Mouse (Mus musculus) midbrain, embryonic 12.5 days (tissue): ENCODE measurements at regions not wholly inside any gene's neighbourhood (a gene's known extent, or its start where the extent isn't known, plus 50 kb on each side); places are given as distances from the start of the nearest gene placed in this dataset.
A peak's percentile ranks its signal among the peaks of the same experiment; 100 is the strongest.

ENCODE experiments used
- ATAC-seq: fragments of 200-750 bp; cut with Nextera tagmentation; 2 replicates; pipeline ENCODE4 v1.8.0; 2017; ENCODE audit warnings: low read depth, moderate TSS enrichment, moderate library complexity; ENCODE audit not compliant: low FRiP score
- H3K27ac ChIP-seq: fragments of 300-500 bp; sonication (generic); replicated peaks from 2 replicates; pipeline ENCODE4 v1.5.1; 2016; ENCODE audit warnings: mild to moderate bottlenecking
- H3K27me3 ChIP-seq: fragments of 300-500 bp; sonication (generic); 2 replicates; pipeline ENCODE4 v1.6.1; 2016; ENCODE audit warnings: mild to moderate bottlenecking
- H3K36me3 ChIP-seq: fragments of 300-500 bp; sonication (generic); 2 replicates; pipeline ENCODE4 v1.6.1; 2016
- H3K4me1 ChIP-seq: fragments of 300-500 bp; sonication (generic); 2 replicates; pipeline ENCODE4 v1.6.1; 2016
- H3K4me2 ChIP-seq: fragments of 300-500 bp; sonication (generic); replicated peaks from 2 replicates; pipeline ENCODE4 v1.6.1; 2016; ENCODE audit warnings: mild to moderate bottlenecking, moderate library complexity
- H3K4me3 ChIP-seq: fragments of 300-500 bp; sonication (generic); 2 replicates; pipeline ENCODE4 v1.5.1; 2016; ENCODE audit warnings: mild to moderate bottlenecking
- H3K9ac ChIP-seq: fragments of 300-500 bp; sonication (generic); replicated peaks from 2 replicates; pipeline ENCODE4 v1.6.1; 2016; ENCODE audit warnings: mild to moderate bottlenecking, moderate library complexity
- H3K9me3 ChIP-seq: fragments of 300-500 bp; sonication (generic); 2 replicates; pipeline ENCODE4 v1.6.1; 2016; ENCODE audit warnings: mild to moderate bottlenecking
- WGBS: fragments of 180-500 bp; shearing (Covaris S2); methylation state at CpG from one replicate; pipeline ENCODE4 v1.1.7; 2016; 5-methylcytosine and 5-hydroxymethylcytosine counted together

GRCm38 (mm10) chr3:146337429-146337828 is 67.0 kb upstream of the Ssx2ip start:
- H3K4me1 ChIP-seq = peaks cover 26% of the 10 kb centered on the region
- H3K9ac ChIP-seq = no peak overlapping the region
- H3K27me3 ChIP-seq = no peaks in the 10 kb centered on the region
- H3K9me3 ChIP-seq = no peaks in the 10 kb centered on the region
- H3K4me2 ChIP-seq = peak overlapping the region; percentile 41
- peak overlapping the region; percentile 75 for H3K27ac ChIP-seq
- ATAC-seq = no peak
- 72% methylated on average over 3 of the region's 3 CpGs for WGBS
- no peaks in the 10 kb centered on the region for H3K36me3 ChIP-seq
- H3K4me3 ChIP-seq = no peak overlapping the region

- no peaks in the 10 kb centered on the region for H3K9me3 ChIP-seq
- peak overlapping the region; percentile 75 for H3K27ac ChIP-seq
- 6% methylated on average over 7 of the region's 7 CpGs for WGBS
- peak overlapping the region; percentile 41; the same call in 1 of the 2 replicates for H3K9ac ChIP-seq
- H3K27me3 ChIP-seq = peaks cover under 1% of the 10 kb centered on the region; the same call in 1 of the 2 replicates
- H3K36me3 ChIP-seq = no peaks in the 10 kb centered on the region
- peak overlapping the region; percentile 41 for H3K4me2 ChIP-seq
- peak; percentile 88 for ATAC-seq
- peaks cover 26% of the 10 kb centered on the region for H3K4me1 ChIP-seq
- no peak overlapping the region; the same call in 1 of the 2 replicates for H3K4me3 ChIP-seq
Observed at GRCm38 (mm10) chr3:146337861-146338281, 66.6 kb upstream of the Ssx2ip start.

- peak; percentile 35; the same call in 1 of the 2 replicates for ATAC-seq
- no peaks in the 10 kb centered on the region for H3K9me3 ChIP-seq
- H3K27me3 ChIP-seq = peaks cover 3% of the 10 kb centered on the region; the same call in 1 of the 2 replicates
- H3K4me3 ChIP-seq = no peak overlapping the region
- H3K4me2 ChIP-seq = peak overlapping the region; percentile 41; the same call in 1 of the 2 replicates
- no peak overlapping the region for H3K9ac ChIP-seq
- 75% methylated on average over 9 of the region's 9 CpGs for WGBS
- peak overlapping the region; percentile 75 for H3K27ac ChIP-seq
- H3K36me3 ChIP-seq = no peaks in the 10 kb centered on the region
- peaks cover 26% of the 10 kb centered on the region for H3K4me1 ChIP-seq
Observed at GRCm38 (mm10) chr3:146338445-146338844, 66.0 kb upstream of the Ssx2ip start.

GRCm38 (mm10) chr3:146340316-146341055 is 64.0 kb upstream of the Ssx2ip start:
- H3K27me3 ChIP-seq = peaks cover 3% of the 10 kb centered on the region; the same call in 1 of the 2 replicates
- 82% methylated on average over 12 of the region's 12 CpGs for WGBS
- ATAC-seq = no peak
- no peak overlapping the region for H3K4me2 ChIP-seq
- H3K4me3 ChIP-seq = no peak overlapping the region
- no peak overlapping the region for H3K27ac ChIP-seq
- no peak overlapping the region for H3K9ac ChIP-seq
- H3K36me3 ChIP-seq = no peaks in the 10 kb centered on the region
- no peaks in the 10 kb centered on the region for H3K9me3 ChIP-seq
- H3K4me1 ChIP-seq = peaks cover 19% of the 10 kb centered on the region

GRCm38 (mm10) chr3:146341652-146342340 is 62.6 kb upstream of the Ssx2ip start:
- no peak overlapping the region for H3K4me2 ChIP-seq
- H3K4me1 ChIP-seq = peaks cover 24% of the 10 kb centered on the region
- ATAC-seq = no peak
- H3K27me3 ChIP-seq = peaks cover 3% of the 10 kb centered on the region; the same call in 1 of the 2 replicates
- 67% methylated on average over 6 of the region's 6 CpGs for WGBS
- H3K4me3 ChIP-seq = no peak overlapping the region
- H3K27ac ChIP-seq = no peak overlapping the region
- H3K9me3 ChIP-seq = no peaks in the 10 kb centered on the region
- H3K9ac ChIP-seq = no peak overlapping the region
- no peaks in the 10 kb centered on the region for H3K36me3 ChIP-seq

- H3K27me3 ChIP-seq = peaks cover 3% of the 10 kb centered on the region; the same call in 1 of the 2 replicates
- H3K4me3 ChIP-seq = no peak overlapping the region
- H3K4me1 ChIP-seq = peaks cover 15% of the 10 kb centered on the region
- no peak overlapping the region for H3K27ac ChIP-seq
- no peak overlapping the region for H3K9ac ChIP-seq
- H3K9me3 ChIP-seq = no peaks in the 10 kb centered on the region
- ATAC-seq = no peak
- 93% methylated on average over 1 of the region's 1 CpGs for WGBS
- H3K36me3 ChIP-seq = no peaks in the 10 kb centered on the region
- H3K4me2 ChIP-seq = no peak overlapping the region
Observed at GRCm38 (mm10) chr3:146342727-146343126, 61.7 kb upstream of the Ssx2ip start.

GRCm38 (mm10) chr3:146343649-146344401 is 60.6 kb upstream of the Ssx2ip start:
- 62% methylated on average over 9 of the region's 9 CpGs for WGBS
- H3K9me3 ChIP-seq = no peaks in the 10 kb centered on the region
- peak; percentile 39; the same call in 1 of the 2 replicates for ATAC-seq

GRCm38 (mm10) chr3:146344402-146345025 is 59.9 kb upstream of the Ssx2ip start:
- Histone ChIP-seq H3K4me1 (peaks cover 7% of the 10 kb centered on the region; the same call in 1 of the 2 replicates), H3K4me2 (no peak overlapping the region), H3K27ac (no peak overlapping the region), H3K27me3 (peaks cover 3% of the 10 kb centered on the region; the same call in 1 of the 2 replicates), H3K4me3 (no peak overlapping the region), H3K9ac (no peak overlapping the region), H3K9me3 (no peaks in the 10 kb centered on the region), H3K36me3 (no peaks in the 10 kb centered on the region)
- 74% methylated on average over 11 of the region's 11 CpGs for WGBS
- ATAC-seq = no peak

More at GRCm38 (mm10) chr3:146343649-146344401, 60.6 kb upstream of the Ssx2ip start:
- H3K27me3 ChIP-seq = peaks cover 3% of the 10 kb centered on the region; the same call in 1 of the 2 replicates
- no peak overlapping the region for H3K9ac ChIP-seq
- no peak overlapping the region for H3K27ac ChIP-seq
- no peak overlapping the region for H3K4me3 ChIP-seq
- peaks cover 7% of the 10 kb centered on the region; the same call in 1 of the 2 replicates for H3K4me1 ChIP-seq
- H3K4me2 ChIP-seq = no peak overlapping the region
- no peaks in the 10 kb centered on the region for H3K36me3 ChIP-seq

GRCm38 (mm10) chr3:146345308-146345780 is 59.1 kb upstream of the Ssx2ip start:
- no peaks in the 10 kb centered on the region for H3K36me3 ChIP-seq
- H3K4me1 ChIP-seq = peaks cover 7% of the 10 kb centered on the region; the same call in 1 of the 2 replicates
- 10% methylated on average over 18 of the region's 18 CpGs for WGBS
- peak overlapping the region; percentile 32 for H3K4me3 ChIP-seq
- peak overlapping the region; percentile 48 for H3K4me2 ChIP-seq
- H3K9ac ChIP-seq = peak overlapping the region; percentile 29
- 0 out of 2 replicates have a peak overlapping the region, but pooled peaks have one; percentile 39 for H3K27ac ChIP-seq
- peaks cover 3% of the 10 kb centered on the region; the same call in 1 of the 2 replicates for H3K27me3 ChIP-seq
- H3K9me3 ChIP-seq = no peaks in the 10 kb centered on the region
- ATAC-seq = peak; percentile 83

GRCm38 (mm10) chr3:146345946-146346345 is 58.5 kb upstream of the Ssx2ip start:
- 67% methylated on average over 4 of the region's 4 CpGs for WGBS
- Histone ChIP-seq H3K9me3 (no peaks in the 10 kb centered on the region), H3K4me2 (peak overlapping the region; percentile 48), H3K27me3 (peaks cover 3% of the 10 kb centered on the region; the same call in 1 of the 2 replicates), H3K27ac (no peak overlapping the region), H3K4me3 (no peak overlapping the region), H3K9ac (no peak overlapping the region), H3K4me1 (peaks cover 7% of the 10 kb centered on the region; the same call in 1 of the 2 replicates), H3K36me3 (no peaks in the 10 kb centered on the region)
- ATAC-seq = no peak

- Histone ChIP-seq H3K4me2 (no peak overlapping the region), H3K27me3 (peaks cover 3% of the 10 kb centered on the region; the same call in 1 of the 2 replicates), H3K27ac (no peak overlapping the region), H3K4me1 (peaks cover 7% of the 10 kb centered on the region; the same call in 1 of the 2 replicates), H3K36me3 (no peaks in the 10 kb centered on the region), H3K4me3 (no peak overlapping the region), H3K9me3 (no peaks in the 10 kb centered on the region), H3K9ac (no peak overlapping the region)
- 88% methylated on average over 3 of the region's 3 CpGs for WGBS
- no peak for ATAC-seq
Observed at GRCm38 (mm10) chr3:146347311-146347710, 57.1 kb upstream of the Ssx2ip start.
